Comparison of ENCODE assay signal across 2 mouse cellular contexts in genomic region chr3:94718253-94718652, GRCm38 (mm10). TPM values are rescaled to one million over a fixed set of nuclear protein-coding genes. Genes with fewer than 3 reads are reported as not detected.
"Had no signal": no experiment of that assay in that cellular context is flagged by ENCODE, and none has a peak within 500 bp of the region (broad histone marks: within the 10 kb centered on the region; RNA-seq: fewer than 3 reads in every experiment).

No protein-coding gene starts in this region.

RNA-seq across cellular contexts. Expression of gene Selenbp2, which starts 24.9 kb away (rescaled TPM):
- polyA plus RNA-seq: inflammation-experienced regulatory T-cells, adult 6 months; midbrain, embryonic 13.5 days had no signal
